Mouse (Mus musculus): ENCODE results near the gene Rin1. TPM values are rescaled to one million over a fixed set of nuclear protein-coding genes. Genes with fewer than 3 reads are reported as not detected.

Rin1 gene
- 3.3 and 8.5 TPM in 2 replicates for polyA plus RNA-seq (2012; rRNA removed; ENCODE audit: low replicate concordance)

GRCm38 (mm10) chr19:5050047-5050905 is at the start of gene Rin1:
Rin1 (plus strand) TSS chr19:5050481.

GRCm38 (mm10) chr19:5023621-5024479 is 26.4 kb upstream of the Rin1 start, which contains the start of gene Slc29a2:
Slc29a2 (plus strand) TSS chr19:5023860.

GRCm38 (mm10) chr19:5038709-5039156 is 11.5 kb upstream of the Rin1 start, which contains the start of the genes B4gat1 and AC124502.3:
B4gat1 (plus strand) TSS chr19:5038826.
AC124502.3 (plus strand) TSS chr19:5038891.

GRCm38 (mm10) chr19:5040862-5041523 is 9.3 kb upstream of the Rin1 start, which contains the start of gene Brms1:
Brms1 (plus strand) TSS chr19:5041354.

GRCm38 (mm10) chr19:5067867-5068569 is 17.7 kb downstream of the Rin1 start, which contains the start of gene Cd248:
Cd248 (plus strand) TSS chr19:5068078.

GRCm38 (mm10) chr19:5085145-5085863 is 35.0 kb downstream of the Rin1 start, which contains the start of gene Tmem151a:
Tmem151a (minus strand) TSS chr19:5085531.

GRCm38 (mm10) chr19:5087884-5088728 is 37.8 kb downstream of the Rin1 start, which contains the start of gene Yif1a:
Yif1a (plus strand) TSS chr19:5088538.

GRCm38 (mm10) chr19:5098363-5099143 is 48.3 kb downstream of the Rin1 start, which contains the start of gene Cnih2:
Cnih2 (minus strand) TSS chr19:5098521.

Other genes with a start within 250 kb of the Rin1 start
- gene Gm21992, start 238.9 kb upstream of the Rin1 start, polyA plus RNA-seq (2012; rRNA removed; ENCODE audit: low replicate concordance): 14.3 and 15.5 TPM in 2 replicates
- 54.4 and 67.9 TPM in 2 replicates for gene Rbm14, start 238.8 kb upstream of the Rin1 start, polyA plus RNA-seq (2012; rRNA removed; ENCODE audit: low replicate concordance)
- gene Ccs, start 211.1 kb upstream of the Rin1 start, polyA plus RNA-seq (2012; rRNA removed; ENCODE audit: low replicate concordance): 44.5 and 45.3 TPM in 2 replicates
- gene Ccdc87, start 211.1 kb upstream of the Rin1 start, polyA plus RNA-seq (2012; rRNA removed; ENCODE audit: low replicate concordance): 0.05 and 0.20 TPM in 2 replicates
- gene Ctsf, start 195.4 kb upstream of the Rin1 start, polyA plus RNA-seq (2012; rRNA removed; ENCODE audit: low replicate concordance): 23.8 and 33.2 TPM in 2 replicates
- 0.12 and 0.37 TPM in 2 replicates for gene Actn3, start 172.6 kb upstream of the Rin1 start, polyA plus RNA-seq (2012; rRNA removed; ENCODE audit: low replicate concordance)
- 20.0 and 26.3 TPM in 2 replicates for gene Zdhhc24, start 171.8 kb upstream of the Rin1 start, polyA plus RNA-seq (2012; rRNA removed; ENCODE audit: low replicate concordance)
- 0.32 and 2.3 TPM in 2 replicates for gene Bbs1, start 143.9 kb upstream of the Rin1 start, polyA plus RNA-seq (2012; rRNA removed; ENCODE audit: low replicate concordance)
- gene Dpp3, start 122.2 kb upstream of the Rin1 start, polyA plus RNA-seq (2012; rRNA removed; ENCODE audit: low replicate concordance): 131 and 152 TPM in 2 replicates
- gene Peli3, start 107.4 kb upstream of the Rin1 start, polyA plus RNA-seq (2012; rRNA removed; ENCODE audit: low replicate concordance): 1.2 and 1.7 TPM in 2 replicates
- gene Mrpl11, start 88.3 kb upstream of the Rin1 start, polyA plus RNA-seq (2012; rRNA removed; ENCODE audit: low replicate concordance): 8.4 and 15.6 TPM in 2 replicates
- 0.90 and 1.8 TPM in 2 replicates for gene Npas4, start 60.2 kb upstream of the Rin1 start, polyA plus RNA-seq (2012; rRNA removed; ENCODE audit: low replicate concordance)
- gene Slc29a2, start 26.6 kb upstream of the Rin1 start, polyA plus RNA-seq (2012; rRNA removed; ENCODE audit: low replicate concordance): 2.3 and 8.8 TPM in 2 replicates
- 12.5 and 14.2 TPM in 2 replicates for gene B4gat1, start 11.7 kb upstream of the Rin1 start, polyA plus RNA-seq (2012; rRNA removed; ENCODE audit: low replicate concordance)
- 1.3 and 2.9 TPM in 2 replicates for gene AC124502.3, start 11.6 kb upstream of the Rin1 start, polyA plus RNA-seq (2012; rRNA removed; ENCODE audit: low replicate concordance)
- 37.5 and 52.2 TPM in 2 replicates for gene Brms1, start 9.1 kb upstream of the Rin1 start, polyA plus RNA-seq (2012; rRNA removed; ENCODE audit: low replicate concordance)
- 4.6 and 4.9 TPM in 2 replicates for gene Cd248, start 17.6 kb downstream of the Rin1 start, polyA plus RNA-seq (2012; rRNA removed; ENCODE audit: low replicate concordance)
- 3.3 and 3.6 TPM in 2 replicates for gene Tmem151a, start 35.0 kb downstream of the Rin1 start, polyA plus RNA-seq (2012; rRNA removed; ENCODE audit: low replicate concordance)
- gene Yif1a, start 38.1 kb downstream of the Rin1 start, polyA plus RNA-seq (2012; rRNA removed; ENCODE audit: low replicate concordance): 254 and 407 TPM in 2 replicates
- 2.0 and 3.1 TPM in 2 replicates for gene Cnih2, start 48.0 kb downstream of the Rin1 start, polyA plus RNA-seq (2012; rRNA removed; ENCODE audit: low replicate concordance)
- gene Rab1b, start 56.6 kb downstream of the Rin1 start, polyA plus RNA-seq (2012; rRNA removed; ENCODE audit: low replicate concordance): 198 and 335 TPM in 2 replicates
- 23.5 and 24.1 TPM in 2 replicates for gene Klc2, start 68.1 kb downstream of the Rin1 start, polyA plus RNA-seq (2012; rRNA removed; ENCODE audit: low replicate concordance)
- 6.7 and 7.8 TPM in 2 replicates for gene Pacs1, start 222.6 kb downstream of the Rin1 start, polyA plus RNA-seq (2012; rRNA removed; ENCODE audit: low replicate concordance)
- gene Sf3b2, start 245.0 kb downstream of the Rin1 start, polyA plus RNA-seq (2012; rRNA removed; ENCODE audit: low replicate concordance): 86.5 and 99.5 TPM in 2 replicates
- 0.08 TPM in 1 of 2 replicates, not detected in the other for gene Gal3st3, start 247.8 kb downstream of the Rin1 start, polyA plus RNA-seq (2012; rRNA removed; ENCODE audit: low replicate concordance)